Mouse (Mus musculus): ENCODE measurements around the gene Kat8. TPM values are rescaled to one million over a fixed set of nuclear protein-coding genes. Genes with fewer than 3 reads are reported as not detected.

Gene Kat8
- polyA plus RNA-seq, 1 experiment from 2014 or later, result 13.3 TPM

- ATAC-seq (ENCODE audit: low read depth), result peak; percentile 74
- Histone ChIP-seq H3K27me3 (ENCODE audit: control insufficient read depth, insufficient read depth, low read depth, low read length) (no peaks in the 10 kb centered on the region), H3K4me1 (ENCODE audit: control insufficient read depth, low read depth, low read length) (peaks cover 23% of the 10 kb centered on the region), H3K27ac (ENCODE audit: low read length) (peak within 1 kb of the TSS; percentile 96), H3K4me3 (ENCODE audit: low read depth, low read length) (peak within 1 kb of the TSS; percentile 92), H3K4me2 (ENCODE audit: low read depth, low read length) (peak within 1 kb of the TSS; percentile 88), H3K9ac (ENCODE audit: low read depth, low read length) (peak within 1 kb of the TSS; percentile 96), H3K9me3 (replicated peaks; ENCODE audit: control insufficient read depth, low read length) (peaks cover 24% of the 10 kb centered on the region), H3K36me3 (ENCODE audit: control insufficient read depth, insufficient read depth) (peaks cover 36% of the 10 kb centered on the region)
- WGBS (ENCODE audit: insufficient replicate concordance), result under 1% methylated on average over 60 of the region's 60 CpGs
Observed at GRCm38 (mm10) chr7:127876467-127877348, 35.6 kb upstream of the Kat8 start, which contains the start of gene Zfp668. TSS of gene Zfp668 (minus strand) at chr7:127876828.

- WGBS (ENCODE audit: insufficient replicate concordance), result 91% methylated on average over 9 of the region's 9 CpGs
- no peak overlapping the region for H3K27ac ChIP-seq (ENCODE audit: low read length)
Observed at GRCm38 (mm10) chr7:127879301-127879700, 33.0 kb upstream of the Kat8 start.

DNA sequence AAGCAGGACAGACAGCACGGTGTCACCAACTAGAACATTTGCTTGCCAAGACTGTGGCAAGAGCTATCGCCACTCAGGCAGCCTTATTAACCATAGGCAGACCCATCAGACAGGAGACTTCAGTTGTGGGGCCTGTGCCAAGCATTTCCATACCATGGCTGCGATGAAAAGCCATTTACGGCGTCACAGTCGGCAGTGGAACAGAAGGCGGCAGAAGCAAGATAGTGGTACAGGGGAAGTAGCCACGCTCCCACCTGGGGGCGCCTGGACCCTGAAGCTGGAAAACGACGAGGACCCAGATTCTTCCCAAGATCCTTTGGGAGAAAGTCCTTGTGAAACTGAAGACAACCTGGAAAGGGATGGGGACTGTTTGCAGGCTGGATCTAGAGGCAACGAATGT is 31.9 kb upstream of the Kat8 start:
- H3K4me3 ChIP-seq (ENCODE audit: low read depth, low read length), result no peak overlapping the region
- H3K9me3 ChIP-seq (replicated peaks; ENCODE audit: control insufficient read depth, low read length), result peaks cover 26% of the 10 kb centered on the region
- H3K36me3 ChIP-seq (ENCODE audit: control insufficient read depth, insufficient read depth), result peaks cover 62% of the 10 kb centered on the region
- peaks cover 8% of the 10 kb centered on the region for H3K4me1 ChIP-seq (ENCODE audit: control insufficient read depth, low read depth, low read length)
- no peaks in the 10 kb centered on the region for H3K27me3 ChIP-seq (ENCODE audit: control insufficient read depth, insufficient read depth, low read depth, low read length)
- 90% methylated on average over 12 of the region's 12 CpGs for WGBS (ENCODE audit: insufficient replicate concordance)
- H3K27ac ChIP-seq (ENCODE audit: low read length), result no peak overlapping the region
- ATAC-seq (ENCODE audit: low read depth), result no peak
- no peak overlapping the region for H3K4me2 ChIP-seq (ENCODE audit: low read depth, low read length)
- H3K9ac ChIP-seq (ENCODE audit: low read depth, low read length), result no peak overlapping the region

More at GRCm38 (mm10) chr7:127879301-127879700, 33.0 kb upstream of the Kat8 start:
- Histone ChIP-seq H3K9ac (ENCODE audit: low read depth, low read length) (no peak overlapping the region), H3K4me1 (ENCODE audit: control insufficient read depth, low read depth, low read length) (peaks cover 17% of the 10 kb centered on the region), H3K36me3 (ENCODE audit: control insufficient read depth, insufficient read depth) (peaks cover 57% of the 10 kb centered on the region), H3K4me3 (ENCODE audit: low read depth, low read length) (no peak overlapping the region), H3K4me2 (ENCODE audit: low read depth, low read length) (no peak overlapping the region), H3K9me3 (replicated peaks; ENCODE audit: control insufficient read depth, low read length) (peaks cover 26% of the 10 kb centered on the region), H3K27me3 (ENCODE audit: control insufficient read depth, insufficient read depth, low read depth, low read length) (no peaks in the 10 kb centered on the region)
- no peak for ATAC-seq (ENCODE audit: low read depth)

- Histone ChIP-seq H3K27me3 (ENCODE audit: control insufficient read depth, insufficient read depth, low read depth, low read length) (no peaks in the 10 kb centered on the region), H3K4me2 (ENCODE audit: low read depth, low read length) (no peak overlapping the region), H3K27ac (ENCODE audit: low read length) (no peak overlapping the region), H3K4me1 (ENCODE audit: control insufficient read depth, low read depth, low read length) (peaks cover 4% of the 10 kb centered on the region), H3K9ac (ENCODE audit: low read depth, low read length) (no peak overlapping the region), H3K9me3 (replicated peaks; ENCODE audit: control insufficient read depth, low read length) (peaks cover 3% of the 10 kb centered on the region), H3K36me3 (ENCODE audit: control insufficient read depth, insufficient read depth) (peaks cover 42% of the 10 kb centered on the region), H3K4me3 (ENCODE audit: low read depth, low read length) (no peak overlapping the region)
- WGBS (ENCODE audit: insufficient replicate concordance), result 46% methylated on average over 6 of the region's 6 CpGs
- no peak for ATAC-seq (ENCODE audit: low read depth)
Observed at GRCm38 (mm10) chr7:127885951-127886350, 26.4 kb upstream of the Kat8 start.

DNA sequence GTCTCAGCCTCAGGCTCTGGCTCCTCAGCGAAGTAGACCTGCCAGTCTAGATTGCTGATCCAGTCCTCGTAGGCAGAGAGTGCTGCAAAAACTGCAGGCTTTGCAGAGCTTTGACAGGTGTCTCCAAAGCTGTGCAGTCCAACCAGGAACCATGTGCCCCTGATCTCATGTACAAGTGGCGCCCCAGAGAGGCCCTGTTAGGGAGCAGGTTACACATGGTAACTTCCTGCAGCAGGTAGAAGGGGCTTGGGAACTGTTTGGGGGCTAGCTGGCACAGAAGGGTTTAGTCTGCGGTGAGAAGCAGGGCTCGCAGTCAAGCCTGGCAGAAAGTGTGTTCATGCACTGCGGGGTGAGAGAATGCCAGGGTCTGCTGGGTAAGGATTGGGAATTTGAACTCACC is 25.8 kb upstream of the Kat8 start:
- Histone ChIP-seq H3K9ac (ENCODE audit: low read depth, low read length) (0 out of 2 replicates have a peak overlapping the region, but pooled peaks have one; percentile 8), H3K27me3 (ENCODE audit: control insufficient read depth, insufficient read depth, low read depth, low read length) (no peaks in the 10 kb centered on the region), H3K36me3 (ENCODE audit: control insufficient read depth, insufficient read depth) (peaks cover 36% of the 10 kb centered on the region), H3K4me2 (ENCODE audit: low read depth, low read length) (no peak overlapping the region), H3K4me1 (ENCODE audit: control insufficient read depth, low read depth, low read length) (peaks cover 4% of the 10 kb centered on the region), H3K4me3 (ENCODE audit: low read depth, low read length) (no peak overlapping the region), H3K9me3 (replicated peaks; ENCODE audit: control insufficient read depth, low read length) (peaks cover 3% of the 10 kb centered on the region; the same call in 1 of the 2 replicates), H3K27ac (ENCODE audit: low read length) (no peak overlapping the region)
- 88% methylated on average over 6 of the region's 6 CpGs for WGBS (ENCODE audit: insufficient replicate concordance)
- no peak for ATAC-seq (ENCODE audit: low read depth)

GRCm38 (mm10) chr7:127887191-127887590 is 25.1 kb upstream of the Kat8 start:
- H3K27me3 ChIP-seq (ENCODE audit: control insufficient read depth, insufficient read depth, low read depth, low read length), result no peaks in the 10 kb centered on the region
- H3K9ac ChIP-seq (ENCODE audit: low read depth, low read length), result no peak overlapping the region
- H3K4me3 ChIP-seq (ENCODE audit: low read depth, low read length), result no peak overlapping the region
- peaks cover 4% of the 10 kb centered on the region for H3K4me1 ChIP-seq (ENCODE audit: control insufficient read depth, low read depth, low read length)
- ATAC-seq (ENCODE audit: low read depth), result no peak
- no peaks in the 10 kb centered on the region for H3K9me3 ChIP-seq (replicated peaks; ENCODE audit: control insufficient read depth, low read length)
- H3K27ac ChIP-seq (ENCODE audit: low read length), result no peak overlapping the region
- WGBS (ENCODE audit: insufficient replicate concordance), result 88% methylated on average over 8 of the region's 8 CpGs
- no peak overlapping the region for H3K4me2 ChIP-seq (ENCODE audit: low read depth, low read length)
- peaks cover 30% of the 10 kb centered on the region for H3K36me3 ChIP-seq (ENCODE audit: control insufficient read depth, insufficient read depth)

DNA sequence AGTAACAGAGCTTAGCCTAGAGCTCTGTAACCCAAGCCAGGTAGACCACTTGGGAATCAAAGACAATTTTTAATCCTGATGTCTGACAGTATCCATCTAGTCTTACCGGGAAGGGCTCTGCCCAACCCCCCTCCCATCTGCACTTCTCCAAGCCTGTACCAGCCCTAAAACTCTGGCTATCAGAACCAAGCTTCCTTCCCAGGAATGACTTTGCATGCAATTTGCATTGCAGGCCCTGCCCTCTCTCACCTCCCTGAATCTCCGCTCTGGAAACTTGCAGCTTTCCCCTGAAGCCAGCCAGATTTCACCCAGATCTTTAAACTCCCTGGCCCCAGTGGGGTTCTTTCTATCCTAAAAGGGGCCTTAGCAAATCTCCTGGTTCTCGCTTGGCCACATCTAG is 24.5 kb upstream of the Kat8 start:
- Histone ChIP-seq H3K9me3 (replicated peaks; ENCODE audit: control insufficient read depth, low read length) (no peaks in the 10 kb centered on the region), H3K4me2 (ENCODE audit: low read depth, low read length) (no peak overlapping the region), H3K27me3 (ENCODE audit: control insufficient read depth, insufficient read depth, low read depth, low read length) (no peaks in the 10 kb centered on the region), H3K27ac (ENCODE audit: low read length) (no peak overlapping the region), H3K36me3 (ENCODE audit: control insufficient read depth, insufficient read depth) (peaks cover 24% of the 10 kb centered on the region), H3K4me1 (ENCODE audit: control insufficient read depth, low read depth, low read length) (peaks cover 4% of the 10 kb centered on the region), H3K9ac (ENCODE audit: low read depth, low read length) (no peak overlapping the region), H3K4me3 (ENCODE audit: low read depth, low read length) (no peak overlapping the region)
- WGBS (ENCODE audit: insufficient replicate concordance), result 74% methylated on average over 3 of the region's 3 CpGs
- no peak for ATAC-seq (ENCODE audit: low read depth)

GRCm38 (mm10) chr7:127888821-127889220 is 23.5 kb upstream of the Kat8 start:
- WGBS (ENCODE audit: insufficient replicate concordance), result 37% methylated on average over 3 of the region's 3 CpGs
- H3K27me3 ChIP-seq (ENCODE audit: control insufficient read depth, insufficient read depth, low read depth, low read length), result no peaks in the 10 kb centered on the region
- no peak overlapping the region for H3K4me3 ChIP-seq (ENCODE audit: low read depth, low read length)
- no peak overlapping the region for H3K27ac ChIP-seq (ENCODE audit: low read length)
- peaks cover 14% of the 10 kb centered on the region for H3K36me3 ChIP-seq (ENCODE audit: control insufficient read depth, insufficient read depth)
- no peak overlapping the region for H3K9ac ChIP-seq (ENCODE audit: low read depth, low read length)
- no peak overlapping the region for H3K4me2 ChIP-seq (ENCODE audit: low read depth, low read length)
- H3K9me3 ChIP-seq (replicated peaks; ENCODE audit: control insufficient read depth, low read length), result no peaks in the 10 kb centered on the region
- no peak for ATAC-seq (ENCODE audit: low read depth)
- H3K4me1 ChIP-seq (ENCODE audit: control insufficient read depth, low read depth, low read length), result peaks cover 4% of the 10 kb centered on the region

DNA sequence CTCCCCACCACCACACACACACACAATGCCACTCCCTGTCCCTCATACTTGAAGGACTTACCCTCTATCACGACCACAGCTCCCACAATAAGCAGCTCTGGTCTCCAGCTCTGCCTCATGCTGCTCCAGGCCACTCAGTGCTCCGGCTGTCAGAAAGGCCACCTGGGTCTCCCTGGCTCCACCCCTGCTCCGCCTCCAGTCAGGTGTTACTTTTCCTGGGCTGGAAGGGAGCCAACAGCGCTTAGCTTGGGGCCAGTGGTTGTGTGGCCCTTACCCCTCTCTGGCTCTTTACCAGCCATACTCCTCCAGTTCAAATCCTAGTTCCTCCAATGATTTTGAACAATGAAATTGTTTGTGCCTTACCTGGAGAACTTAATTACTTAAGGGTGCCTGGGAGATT is 21.5 kb upstream of the Kat8 start, which contains the start of gene Prss53:
Gene Prss53, minus strand, starts transcription at position 173 of the 400 bp plus-strand sequence.
- H3K36me3 ChIP-seq (ENCODE audit: control insufficient read depth, insufficient read depth), result peaks cover 9% of the 10 kb centered on the region
- no peak within 1 kb of the TSS for H3K9ac ChIP-seq (ENCODE audit: low read depth, low read length)
- H3K27me3 ChIP-seq (ENCODE audit: control insufficient read depth, insufficient read depth, low read depth, low read length), result no peaks in the 10 kb centered on the region
- no peak within 1 kb of the TSS for H3K27ac ChIP-seq (ENCODE audit: low read length)
- H3K9me3 ChIP-seq (replicated peaks; ENCODE audit: control insufficient read depth, low read length), result no peaks in the 10 kb centered on the region
- H3K4me3 ChIP-seq (ENCODE audit: low read depth, low read length), result no peak within 1 kb of the TSS
- peaks cover 17% of the 10 kb centered on the region for H3K4me1 ChIP-seq (ENCODE audit: control insufficient read depth, low read depth, low read length)
- WGBS (ENCODE audit: insufficient replicate concordance), result 51% methylated on average over 4 of the region's 4 CpGs
- ATAC-seq (ENCODE audit: low read depth), result no peak
- H3K4me2 ChIP-seq (ENCODE audit: low read depth, low read length), result no peak within 1 kb of the TSS

Measured in liver, embryonic 16.5 days (tissue).